Mouse (Mus musculus) inflammation-experienced regulatory T-cells, adult 6 months (primary cell): Measurements from ENCODE around the gene Hcn1. TPM values are rescaled to one million over a fixed set of nuclear protein-coding genes. Genes with fewer than 3 reads are reported as not detected.
"Not testable (repeated sequence)": the region's sequence is repeated elsewhere in the genome, so short reads cannot be mapped to it uniquely, and the experiment has no call there.

Experiments used
- ATAC-seq: one replicate; pipeline ENCODE4 v1.8.0; 2017
- polyA plus RNA-seq, 3 experiments: library from polyadenylated mRNA; unstranded; fragments of 100-300 nt; shearing (Covaris generic); gene quantifications; one replicate each; pipeline ENCODE4 v1.2.1; 2017

Hcn1 gene
- polyA plus RNA-seq, 3 experiments from 2014 or later, result 0.08 to 0.16 TPM; not detected in 1

- no peak for ATAC-seq
Measured at GRCm38 (mm10) chr13:117880471-117881225, 278.5 kb downstream of the Hcn1 start.

DNA sequence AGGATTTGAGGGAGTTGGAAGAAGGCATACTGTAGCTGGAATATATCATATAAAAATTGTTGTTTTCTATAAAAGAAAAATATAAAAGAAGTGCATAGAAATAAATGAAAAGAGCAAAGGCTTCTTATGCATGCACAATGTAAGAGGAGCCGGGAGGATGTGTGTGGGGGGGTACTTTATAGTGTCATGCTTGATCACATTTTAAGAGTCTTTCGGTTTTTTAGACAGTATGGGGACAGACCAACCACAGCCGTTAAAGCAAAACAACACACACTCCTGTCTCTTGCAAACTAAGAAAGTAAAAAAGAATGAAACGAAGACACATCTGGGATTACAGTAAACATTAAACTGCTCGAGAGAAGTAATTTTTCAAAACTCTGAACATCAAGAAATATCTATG is 290.0 kb downstream of the Hcn1 start:
- no peak for ATAC-seq

GRCm38 (mm10) chr13:117898052-117898451 is 295.9 kb downstream of the Hcn1 start:
- no peak for ATAC-seq

GRCm38 (mm10) chr13:117907801-117908200 is 305.7 kb downstream of the Hcn1 start:
- ATAC-seq, result no peak

- ATAC-seq, result no peak
Measured at GRCm38 (mm10) chr13:117929734-117930133, 327.6 kb downstream of the Hcn1 start.

- ATAC-seq, result no peak
Measured at GRCm38 (mm10) chr13:117931746-117932145, 329.6 kb downstream of the Hcn1 start.

DNA sequence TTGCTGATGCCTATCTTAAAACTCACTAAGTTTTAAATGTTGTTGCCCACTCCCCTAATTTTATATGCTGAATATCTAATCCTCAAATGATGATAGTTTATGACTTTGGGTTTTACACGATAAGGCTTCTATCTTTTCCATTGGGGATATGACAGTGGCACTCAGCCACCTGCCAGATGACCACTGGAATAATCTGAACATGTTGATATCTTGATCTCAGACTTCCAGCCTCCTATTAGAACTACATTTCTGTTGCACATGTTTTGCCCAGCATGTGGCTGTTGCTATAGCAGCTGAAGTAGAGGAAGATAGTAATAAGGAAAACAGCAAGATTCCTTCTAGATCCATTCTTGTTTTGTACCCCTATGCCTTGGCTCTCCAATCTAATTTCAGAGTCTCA is 336.6 kb downstream of the Hcn1 start:
- no peak for ATAC-seq

DNA sequence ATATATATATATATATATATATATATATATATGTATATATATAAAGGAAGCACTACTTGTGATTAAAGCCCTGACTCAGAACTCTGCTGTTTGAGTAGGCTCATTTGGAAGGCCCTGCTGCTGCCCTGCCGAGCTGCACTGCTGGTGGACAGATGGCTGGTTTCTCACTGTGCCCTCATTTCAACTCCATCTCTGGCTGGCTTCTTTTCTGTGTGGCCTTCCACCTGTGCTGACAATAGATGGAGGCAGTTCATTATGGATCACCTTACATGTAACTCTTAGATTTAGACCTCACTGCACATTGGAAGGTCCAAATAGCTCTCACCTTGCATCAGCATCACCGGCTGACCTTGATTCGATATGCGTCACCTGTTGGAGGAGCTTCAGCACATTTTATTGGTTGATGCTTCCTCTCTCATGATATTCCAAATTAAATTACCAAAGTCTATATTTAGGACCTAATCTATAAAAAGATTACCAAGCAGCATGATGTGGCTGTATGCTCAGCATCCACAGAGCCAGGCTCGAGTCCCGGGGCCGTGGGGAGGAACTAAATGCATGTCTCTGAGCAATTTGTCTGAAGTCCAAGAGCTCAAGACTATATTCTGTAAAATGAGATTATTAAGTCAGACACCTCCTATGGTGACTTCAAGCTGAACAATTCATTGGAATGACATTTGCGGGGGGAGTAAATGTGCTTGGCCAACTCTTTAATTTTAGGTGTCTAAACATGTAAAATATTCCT is 338.6 kb downstream of the Hcn1 start:
- ATAC-seq, result no peak

DNA sequence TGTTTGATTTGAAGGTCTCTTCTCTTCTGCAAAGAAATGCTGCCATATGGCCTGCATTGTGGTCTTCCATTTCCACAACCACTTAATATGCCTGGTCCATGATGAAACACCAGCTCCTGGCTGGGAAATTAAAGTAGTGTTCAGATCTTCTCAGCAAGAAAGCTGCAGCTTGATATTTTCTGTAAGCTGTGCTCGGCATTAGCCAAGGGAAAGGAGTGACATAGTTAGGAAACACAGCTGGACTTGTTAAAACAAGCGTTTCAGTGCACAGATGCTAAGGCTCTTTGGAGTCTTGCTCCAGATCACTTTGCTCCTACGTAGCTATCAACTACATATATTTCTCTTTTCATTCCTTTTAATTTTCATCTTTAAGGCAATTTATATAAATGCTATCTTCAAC is 344.7 kb downstream of the Hcn1 start:
- no peak for ATAC-seq

DNA sequence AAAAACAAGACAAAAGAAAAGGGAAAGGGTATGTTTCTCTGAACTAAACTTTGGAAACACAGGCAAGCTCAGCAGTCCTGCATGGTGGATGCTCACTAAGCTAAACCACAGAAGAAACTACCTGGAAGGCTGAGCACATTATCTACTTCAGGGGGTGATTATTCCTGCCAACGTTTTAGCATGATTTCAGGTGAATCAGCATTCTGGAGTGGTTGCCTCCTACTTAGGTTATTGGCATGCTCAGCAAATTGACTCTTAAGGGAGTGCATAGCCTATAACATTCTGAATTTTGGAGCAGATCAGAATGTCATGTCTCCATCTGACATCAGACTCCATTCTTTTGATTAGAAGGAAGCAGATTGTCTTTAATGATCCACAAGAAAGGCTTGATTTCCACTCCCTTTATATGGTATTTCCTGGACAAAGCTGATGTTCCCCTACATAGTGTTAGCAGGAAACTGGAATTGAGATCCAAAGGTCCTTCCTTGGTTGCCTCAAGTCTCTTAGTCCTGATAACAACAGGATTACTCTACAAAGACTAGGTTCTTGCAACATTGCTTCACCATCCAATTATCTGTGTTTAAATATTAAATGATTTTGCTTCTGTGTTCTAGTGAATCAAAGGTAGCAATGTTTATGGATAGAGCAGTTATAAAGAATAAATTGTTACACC is 345.7 kb downstream of the Hcn1 start:
- ATAC-seq, result no peak

- ATAC-seq, result no peak
Measured at GRCm38 (mm10) chr13:117958496-117959421, 356.6 kb downstream of the Hcn1 start.

GRCm38 (mm10) chr13:117964620-117965019 is 362.5 kb downstream of the Hcn1 start:
- no peak for ATAC-seq

GRCm38 (mm10) chr13:117975382-117975781 is 373.3 kb downstream of the Hcn1 start:
- ATAC-seq, result no peak

DNA sequence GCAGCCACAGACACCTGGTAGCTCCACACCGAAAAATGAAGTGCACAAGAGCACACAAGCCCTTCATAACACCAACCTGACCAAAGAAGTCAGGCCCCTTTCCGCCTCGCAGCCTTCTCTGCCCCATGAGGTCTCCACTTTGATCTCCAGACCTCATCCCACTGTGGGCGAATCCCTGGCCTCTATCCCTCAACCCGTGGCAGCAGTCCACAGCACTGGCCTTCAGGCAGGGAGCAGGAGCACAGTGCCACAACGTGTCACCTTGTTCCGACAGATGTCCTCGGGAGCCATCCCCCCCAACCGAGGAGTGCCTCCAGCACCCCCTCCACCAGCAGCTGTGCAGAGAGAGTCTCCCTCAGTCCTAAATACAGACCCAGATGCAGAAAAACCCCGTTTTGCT is 373.7 kb downstream of the Hcn1 start:
- ATAC-seq, result no peak

DNA sequence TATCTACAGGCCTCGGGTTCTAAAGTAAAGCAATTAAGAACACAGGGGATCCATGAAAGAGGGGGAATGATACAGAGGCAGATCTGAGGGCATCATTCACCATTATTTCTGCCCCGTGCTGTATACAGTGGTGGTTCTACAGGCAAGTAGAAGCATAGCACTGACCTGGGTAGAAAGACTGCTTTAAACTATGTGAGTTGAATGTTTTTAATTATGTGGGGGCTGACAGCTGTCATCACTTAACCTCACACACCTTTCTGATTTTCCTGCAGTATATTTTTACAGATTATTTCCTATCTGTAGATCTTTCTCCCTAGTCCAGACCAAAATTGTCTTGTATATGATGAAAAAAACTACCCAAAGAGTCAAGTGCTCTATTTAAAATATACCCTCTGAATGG is 382.2 kb downstream of the Hcn1 start:
- ATAC-seq, result no peak

GRCm38 (mm10) chr13:117999767-118000488 is 397.8 kb downstream of the Hcn1 start:
- no peak for ATAC-seq

GRCm38 (mm10) chr13:118000538-118000937 is 398.4 kb downstream of the Hcn1 start:
- no peak for ATAC-seq

- ATAC-seq, result no peak
Measured at GRCm38 (mm10) chr13:118021176-118021575, 419.1 kb downstream of the Hcn1 start.

DNA sequence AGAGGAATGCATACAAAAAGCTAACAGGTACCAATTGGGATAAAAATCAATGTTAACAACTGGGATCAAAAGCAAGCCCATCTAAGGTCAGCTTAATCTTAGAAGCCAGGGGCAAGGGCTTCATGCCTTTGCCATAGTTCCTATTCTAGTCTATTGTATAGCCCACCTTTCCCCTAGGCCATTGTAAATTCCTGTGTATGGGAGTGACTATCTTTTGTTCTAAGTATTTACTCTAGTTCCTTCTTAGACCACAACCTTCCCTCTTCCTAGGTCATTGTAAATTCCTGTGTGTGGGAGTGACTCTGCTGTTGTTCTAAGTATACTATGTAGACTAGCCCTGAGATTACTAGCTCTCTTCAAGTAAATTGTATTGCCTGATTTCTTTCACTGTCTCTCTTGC is 420.8 kb downstream of the Hcn1 start:
- not testable (repeated sequence) for ATAC-seq

- no peak for ATAC-seq
Measured at GRCm38 (mm10) chr13:118023381-118023780, 421.3 kb downstream of the Hcn1 start.

DNA sequence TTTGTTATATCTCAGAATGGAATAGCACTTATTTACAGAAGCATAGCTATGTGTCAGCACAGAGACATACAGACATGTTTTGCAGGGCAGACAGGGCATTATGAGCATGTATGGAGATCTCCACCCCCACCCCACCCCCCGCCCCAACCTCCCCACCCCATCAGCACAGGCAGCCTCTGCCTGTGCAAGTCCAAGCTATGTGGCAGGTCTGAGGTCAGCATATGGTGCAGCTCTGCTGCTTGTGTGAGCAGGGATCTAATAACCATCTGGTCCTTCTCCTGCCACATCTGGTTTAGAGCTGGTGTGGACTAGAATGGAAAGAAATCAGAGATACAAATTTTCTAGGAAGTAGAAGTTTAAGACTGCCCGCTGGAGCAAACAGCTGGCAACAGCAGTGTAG is 424.4 kb downstream of the Hcn1 start:
- ATAC-seq, result no peak

DNA sequence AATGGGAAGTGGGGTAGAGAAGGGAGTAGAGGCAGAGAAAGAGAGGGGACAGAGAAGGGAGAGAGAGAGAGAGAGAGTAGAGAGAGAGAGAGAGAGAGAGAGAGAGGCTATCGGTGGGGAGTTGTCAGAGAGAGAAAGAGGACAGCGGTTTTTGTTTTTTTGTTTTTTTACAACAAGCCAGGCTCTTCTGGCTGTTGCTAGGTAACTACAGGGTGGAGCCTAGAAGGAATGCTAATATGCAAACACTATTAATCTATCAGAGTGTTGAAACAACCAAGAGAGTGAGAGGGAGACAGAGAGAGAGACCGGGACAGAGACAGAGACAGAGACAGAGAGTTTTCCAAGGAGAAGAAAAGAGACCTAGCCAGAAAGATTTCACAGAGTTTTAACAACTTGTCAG is 425.7 kb downstream of the Hcn1 start:
- ATAC-seq, result no peak
